Mouse (Mus musculus): ENCODE measurements around the gene Tle6. TPM values are rescaled to one million over a fixed set of nuclear protein-coding genes. Genes with fewer than 3 reads are reported as not detected.
A peak's percentile ranks its signal among the peaks of the same experiment; 100 is the strongest.
"Not testable (repeated sequence)": the region's sequence is repeated elsewhere in the genome, so short reads cannot be mapped to it uniquely, and the experiment has no call there.

Gene Tle6
- polyA plus RNA-seq (2014; fragmentation: Nextera tagmentation; extraction: Ambion mirVana): 30.7 and 35.3 TPM in 2 replicates

DNA sequence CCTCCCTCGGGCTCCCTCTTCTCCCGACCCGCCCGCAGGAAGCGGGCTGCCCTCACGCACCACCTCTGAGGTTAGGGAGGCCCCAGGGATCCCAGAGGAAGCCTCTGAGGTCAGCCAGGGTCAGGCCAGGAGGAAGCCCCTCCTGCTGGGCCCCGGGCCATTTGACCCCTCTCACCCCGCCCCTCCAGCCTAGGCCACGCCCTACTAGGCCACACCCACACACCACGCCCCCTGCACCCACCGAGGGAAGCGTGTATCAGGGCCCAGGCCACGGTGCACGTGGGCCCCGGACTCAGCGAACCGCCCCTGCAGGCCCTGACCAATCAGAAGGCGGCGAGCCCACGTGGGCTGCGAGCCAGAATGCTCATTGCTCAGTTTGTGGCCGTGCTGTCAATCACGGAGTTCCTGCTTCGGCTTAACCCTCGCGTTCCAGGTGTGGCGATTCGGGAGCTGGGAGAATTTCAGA, at the start of gene Tle6:
Gene Tle6 (minus strand): TSS at position 336 of the 466 bp plus-strand sequence.
- H3K27me3 ChIP-seq (ENCODE audit: control insufficient read depth, insufficient read depth, low read length): no peaks in the 10 kb centered on the region
- under 1% methylated on average over 28 of the region's 28 CpGs for WGBS
- no peaks in the 10 kb centered on the region for H3K36me3 ChIP-seq (ENCODE audit: control insufficient read depth, insufficient read depth, low read length)
- ATAC-seq (ENCODE audit: insufficient number of reproducible peaks, insufficient read depth, low FRiP score, low read depth): peak; percentile 87
- H3K27ac ChIP-seq (replicated peaks in 1 of 2; ENCODE audit: control insufficient read depth in 1 of 2, insufficient read depth in 1 of 2, low read depth in 2 of 2, low read length in 2 of 2): peak within 1 kb of the TSS; percentile 67 to 79; a peak in 3 of 4 replicates
- peaks cover 38 to 56% of the 10 kb centered on the region in 2 experiments for H3K4me1 ChIP-seq (ENCODE audit: control insufficient read depth in 2 of 2, insufficient read depth in 2 of 2, low read length in 2 of 2)
- no peaks in the 10 kb centered on the region for H3K9me3 ChIP-seq (ENCODE audit: control insufficient read depth, low read length)
- peak within 1 kb of the TSS; percentile 68 for H3K4me2 ChIP-seq (ENCODE audit: low read length)
- peak within 1 kb of the TSS; percentile 65 for H3K9ac ChIP-seq (ENCODE audit: low read length)
- peak within 1 kb of the TSS; percentile 31 to 41 for H3K4me3 ChIP-seq (ENCODE audit: control insufficient read depth in 1 of 2, insufficient read depth in 1 of 2, low read depth in 1 of 2, low read length in 2 of 2)

DNA sequence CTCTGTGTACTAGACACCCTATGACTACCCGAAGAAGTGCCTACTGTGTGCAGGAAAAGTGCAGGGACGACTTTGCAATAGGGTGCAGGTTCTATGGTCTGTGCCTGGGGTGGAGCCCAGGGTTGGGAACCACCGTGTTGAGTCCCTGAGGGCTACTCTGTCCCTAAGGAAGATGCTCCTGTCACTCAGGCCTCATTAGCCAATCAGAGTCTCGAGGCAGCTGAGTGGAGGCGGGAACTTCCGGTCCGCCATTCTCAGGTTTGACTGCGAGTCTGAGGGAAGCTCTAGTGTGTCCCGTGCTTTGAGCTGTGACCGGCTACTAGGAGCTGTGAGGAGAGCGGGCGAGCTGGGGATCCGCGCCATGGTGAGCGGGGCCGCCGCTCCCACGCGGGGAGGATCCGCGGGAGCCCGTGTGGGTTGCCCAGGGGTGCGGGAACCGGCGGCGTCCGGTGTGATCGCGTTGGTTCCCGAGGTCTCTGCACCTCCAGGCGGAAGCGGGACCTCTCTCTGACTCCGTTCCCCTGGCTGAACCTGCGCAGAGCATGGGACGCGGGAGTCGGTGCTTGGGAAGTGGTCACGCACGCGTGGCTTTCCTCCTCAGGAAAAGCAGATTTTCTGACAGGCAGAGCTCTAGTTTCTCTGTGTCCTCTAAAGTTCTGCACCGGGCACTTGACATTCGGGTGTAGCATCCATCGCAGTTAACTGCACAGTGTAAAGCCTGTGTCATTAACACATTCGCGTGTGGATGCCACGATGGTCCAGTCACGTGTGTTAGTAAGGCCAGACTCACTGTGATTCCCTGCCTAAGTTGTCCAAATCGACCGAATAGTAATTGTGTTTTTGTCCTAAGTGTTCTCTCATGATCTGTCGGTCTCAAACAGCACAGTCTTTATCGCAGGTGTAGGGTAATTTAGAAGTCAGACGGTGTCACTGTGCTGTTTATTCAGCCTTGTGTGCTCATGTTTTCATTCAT, 48.2 kb upstream of the Tle6 start, which contains the start of gene Gm10778:
Gene Gm10778 (plus strand): TSS at position 257 of the 973 bp plus-strand sequence.
- ATAC-seq (ENCODE audit: insufficient number of reproducible peaks, insufficient read depth, low FRiP score, low read depth): peak; percentile 90
- not testable (repeated sequence) for H3K27me3 ChIP-seq (ENCODE audit: control insufficient read depth, insufficient read depth, low read length); H3K4me1 ChIP-seq (ENCODE audit: control insufficient read depth in 2 of 2, insufficient read depth in 2 of 2, low read length in 2 of 2); H3K36me3 ChIP-seq (ENCODE audit: control insufficient read depth, insufficient read depth, low read length); H3K9me3 ChIP-seq (ENCODE audit: control insufficient read depth, low read length)
- Histone ChIP-seq H3K9ac (ENCODE audit: low read length) (peak within 1 kb of the TSS; percentile 73), H3K4me3 (ENCODE audit: control insufficient read depth in 1 of 2, insufficient read depth in 1 of 2, low read depth in 1 of 2, low read length in 2 of 2) (peak within 1 kb of the TSS; percentile 53 to 62), H3K4me2 (ENCODE audit: low read length) (peak within 1 kb of the TSS; percentile 63), H3K27ac (replicated peaks in 1 of 2; ENCODE audit: control insufficient read depth in 1 of 2, insufficient read depth in 1 of 2, low read depth in 2 of 2, low read length in 2 of 2) (peak within 1 kb of the TSS; percentile 75 to 78)
- WGBS: 4% methylated on average over 28 of the region's 52 CpGs

DNA sequence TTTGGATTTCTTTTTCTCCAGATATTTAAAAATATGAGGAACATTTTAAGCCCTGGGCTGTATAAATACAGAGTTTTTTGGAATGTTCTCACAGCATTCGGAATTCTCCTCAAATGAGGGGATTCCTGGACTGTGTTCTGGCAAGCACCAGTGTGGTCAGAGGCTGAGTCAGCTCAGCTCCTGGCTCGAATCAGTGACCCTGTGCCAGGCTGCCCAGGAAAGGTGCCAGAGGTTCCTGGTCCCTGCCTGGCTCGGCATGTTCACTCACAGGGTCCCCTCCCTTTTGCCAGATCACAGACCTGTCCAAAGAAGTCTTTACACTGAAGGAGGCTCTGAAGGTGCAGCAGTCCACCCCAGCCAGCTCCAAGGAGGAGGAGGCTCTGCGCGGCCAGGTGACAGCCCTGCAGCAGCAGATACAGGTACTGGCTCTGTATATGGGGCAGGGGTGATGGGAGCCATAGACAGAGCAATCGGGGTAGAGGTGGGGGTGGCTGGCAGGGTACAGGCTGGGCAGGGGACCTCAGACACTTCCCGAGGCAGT, 45.2 kb upstream of the Tle6 start:
- ATAC-seq (ENCODE audit: insufficient number of reproducible peaks, insufficient read depth, low FRiP score, low read depth): no peak
- Histone ChIP-seq H3K27me3 (ENCODE audit: control insufficient read depth, insufficient read depth, low read length) (no peaks in the 10 kb centered on the region), H3K4me2 (ENCODE audit: low read length) (no peak overlapping the region)

DNA sequence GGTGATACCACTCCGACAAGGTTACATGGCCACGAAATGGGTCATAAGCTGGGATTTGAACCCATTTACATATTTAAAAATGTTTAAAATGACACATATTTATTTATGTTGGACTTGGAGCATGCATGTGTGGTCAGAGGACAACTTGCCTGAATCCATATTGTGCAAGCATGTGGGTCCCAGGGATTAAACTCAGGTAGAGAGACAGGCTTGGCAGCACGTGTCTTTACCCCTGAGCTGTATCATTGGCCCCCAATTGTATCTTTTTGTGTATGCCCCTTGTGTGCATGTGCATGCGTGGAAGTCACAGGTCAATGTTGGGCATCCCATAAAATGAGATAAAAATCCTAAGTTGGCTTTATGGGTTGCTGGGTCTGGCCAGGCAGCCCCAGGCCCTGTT, 44.5 kb upstream of the Tle6 start:
- no peaks in the 10 kb centered on the region for H3K27me3 ChIP-seq (ENCODE audit: control insufficient read depth, insufficient read depth, low read length)
- H3K9me3 ChIP-seq (ENCODE audit: control insufficient read depth, low read length): no peaks in the 10 kb centered on the region
- WGBS: 93% methylated on average over 4 of the region's 4 CpGs
- H3K4me2 ChIP-seq (ENCODE audit: low read length): no peak overlapping the region
- H3K4me1 ChIP-seq (ENCODE audit: control insufficient read depth in 2 of 2, insufficient read depth in 2 of 2, low read length in 2 of 2): peaks cover 8 to 18% of the 10 kb centered on the region in 2 experiments
- no peak overlapping the region for H3K27ac ChIP-seq (replicated peaks in 1 of 2; ENCODE audit: control insufficient read depth in 1 of 2, insufficient read depth in 1 of 2, low read depth in 2 of 2, low read length in 2 of 2)
- H3K4me3 ChIP-seq (ENCODE audit: control insufficient read depth in 1 of 2, insufficient read depth in 1 of 2, low read depth in 1 of 2, low read length in 2 of 2): no peak overlapping the region
- H3K9ac ChIP-seq (ENCODE audit: low read length): no peak overlapping the region
- no peaks in the 10 kb centered on the region; the same call in 1 of the 2 replicates for H3K36me3 ChIP-seq (ENCODE audit: control insufficient read depth, insufficient read depth, low read length)
- ATAC-seq (ENCODE audit: insufficient number of reproducible peaks, insufficient read depth, low FRiP score, low read depth): no peak

More for the DNA sequence above, 45.2 kb upstream of the Tle6 start:
- H3K27ac ChIP-seq (replicated peaks in 1 of 2; ENCODE audit: control insufficient read depth in 1 of 2, insufficient read depth in 1 of 2, low read depth in 2 of 2, low read length in 2 of 2): no peak overlapping the region
- H3K4me1 ChIP-seq (ENCODE audit: control insufficient read depth in 2 of 2, insufficient read depth in 2 of 2, low read length in 2 of 2): peaks cover 8 to 18% of the 10 kb centered on the region in 2 experiments
- no peak overlapping the region for H3K4me3 ChIP-seq (ENCODE audit: control insufficient read depth in 1 of 2, insufficient read depth in 1 of 2, low read depth in 1 of 2, low read length in 2 of 2)
- WGBS: 72% methylated on average over 7 of the region's 7 CpGs
- no peak overlapping the region for H3K9ac ChIP-seq (ENCODE audit: low read length)
- no peaks in the 10 kb centered on the region; the same call in 1 of the 2 replicates for H3K36me3 ChIP-seq (ENCODE audit: control insufficient read depth, insufficient read depth, low read length)
- H3K9me3 ChIP-seq (ENCODE audit: control insufficient read depth, low read length): no peaks in the 10 kb centered on the region

DNA sequence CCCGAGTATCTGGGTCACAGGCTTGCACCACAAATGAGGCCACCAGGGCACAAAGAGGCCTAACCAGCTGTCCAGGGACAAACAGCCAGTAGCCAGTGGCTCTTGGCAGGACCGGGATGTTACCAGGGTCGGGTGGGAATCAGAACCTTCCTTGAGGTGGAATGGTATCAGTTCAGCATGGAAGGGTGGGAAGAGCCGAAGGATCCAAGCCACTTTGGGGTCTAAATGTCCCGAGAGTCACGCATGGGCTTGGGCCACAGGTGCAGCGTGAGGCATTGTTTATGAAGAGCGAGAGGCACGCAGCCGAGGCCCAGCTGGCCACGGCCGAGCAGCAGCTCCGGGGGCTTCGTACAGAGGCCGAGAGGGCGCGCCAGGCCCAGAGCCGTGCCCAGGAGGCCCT, 43.8 kb upstream of the Tle6 start:
- no peaks in the 10 kb centered on the region for H3K36me3 ChIP-seq (ENCODE audit: control insufficient read depth, insufficient read depth, low read length)
- H3K4me3 ChIP-seq (ENCODE audit: control insufficient read depth in 1 of 2, insufficient read depth in 1 of 2, low read depth in 1 of 2, low read length in 2 of 2): no peak overlapping the region
- ATAC-seq (ENCODE audit: insufficient number of reproducible peaks, insufficient read depth, low FRiP score, low read depth): no peak
- no peak overlapping the region for H3K27ac ChIP-seq (replicated peaks in 1 of 2; ENCODE audit: control insufficient read depth in 1 of 2, insufficient read depth in 1 of 2, low read depth in 2 of 2, low read length in 2 of 2)
- H3K9ac ChIP-seq (ENCODE audit: low read length): no peak overlapping the region
- 91% methylated on average over 18 of the region's 18 CpGs for WGBS
- no peaks in the 10 kb centered on the region for H3K9me3 ChIP-seq (ENCODE audit: control insufficient read depth, low read length)
- H3K27me3 ChIP-seq (ENCODE audit: control insufficient read depth, insufficient read depth, low read length): no peaks in the 10 kb centered on the region
- H3K4me2 ChIP-seq (ENCODE audit: low read length): no peak overlapping the region
- H3K4me1 ChIP-seq (ENCODE audit: control insufficient read depth in 2 of 2, insufficient read depth in 2 of 2, low read length in 2 of 2): peaks cover 8 to 18% of the 10 kb centered on the region in 2 experiments

DNA sequence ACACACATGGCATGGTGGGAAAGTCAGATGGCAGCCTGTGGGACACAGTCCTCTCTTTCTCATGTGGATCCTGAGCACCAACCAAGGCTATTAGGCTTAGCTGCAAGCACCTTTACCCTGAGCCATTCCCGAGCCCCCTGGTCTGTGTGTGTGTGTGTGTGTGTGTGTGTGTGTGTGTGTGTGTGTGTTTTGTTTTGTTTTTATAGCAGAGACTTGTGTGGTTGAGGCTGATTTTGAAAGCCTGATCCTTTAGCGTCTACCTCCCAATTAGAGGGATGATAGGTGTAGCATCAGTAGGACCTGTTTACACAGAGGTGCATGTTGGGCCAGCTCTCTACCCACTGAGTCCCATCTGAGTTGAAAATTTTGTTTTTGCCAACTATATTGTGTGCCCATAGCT, 43.3 kb upstream of the Tle6 start:
- H3K9me3 ChIP-seq (ENCODE audit: control insufficient read depth, low read length): no peaks in the 10 kb centered on the region
- peak overlapping the region; percentile 91 to 98; a peak in 3 of 4 replicates for H3K27ac ChIP-seq (replicated peaks in 1 of 2; ENCODE audit: control insufficient read depth in 1 of 2, insufficient read depth in 1 of 2, low read depth in 2 of 2, low read length in 2 of 2)
- peak overlapping the region; percentile 87 for H3K4me2 ChIP-seq (ENCODE audit: low read length)
- 68% methylated on average over 2 of the region's 2 CpGs for WGBS
- no peak for ATAC-seq (ENCODE audit: insufficient number of reproducible peaks, insufficient read depth, low FRiP score, low read depth)
- H3K9ac ChIP-seq (ENCODE audit: low read length): peak overlapping the region; percentile 98
- H3K36me3 ChIP-seq (ENCODE audit: control insufficient read depth, insufficient read depth, low read length): no peaks in the 10 kb centered on the region
- peaks cover 8 to 18% of the 10 kb centered on the region in 2 experiments for H3K4me1 ChIP-seq (ENCODE audit: control insufficient read depth in 2 of 2, insufficient read depth in 2 of 2, low read length in 2 of 2)
- peak overlapping the region; percentile 73 to 81 for H3K4me3 ChIP-seq (ENCODE audit: control insufficient read depth in 1 of 2, insufficient read depth in 1 of 2, low read depth in 1 of 2, low read length in 2 of 2)
- H3K27me3 ChIP-seq (ENCODE audit: control insufficient read depth, insufficient read depth, low read length): no peaks in the 10 kb centered on the region

DNA sequence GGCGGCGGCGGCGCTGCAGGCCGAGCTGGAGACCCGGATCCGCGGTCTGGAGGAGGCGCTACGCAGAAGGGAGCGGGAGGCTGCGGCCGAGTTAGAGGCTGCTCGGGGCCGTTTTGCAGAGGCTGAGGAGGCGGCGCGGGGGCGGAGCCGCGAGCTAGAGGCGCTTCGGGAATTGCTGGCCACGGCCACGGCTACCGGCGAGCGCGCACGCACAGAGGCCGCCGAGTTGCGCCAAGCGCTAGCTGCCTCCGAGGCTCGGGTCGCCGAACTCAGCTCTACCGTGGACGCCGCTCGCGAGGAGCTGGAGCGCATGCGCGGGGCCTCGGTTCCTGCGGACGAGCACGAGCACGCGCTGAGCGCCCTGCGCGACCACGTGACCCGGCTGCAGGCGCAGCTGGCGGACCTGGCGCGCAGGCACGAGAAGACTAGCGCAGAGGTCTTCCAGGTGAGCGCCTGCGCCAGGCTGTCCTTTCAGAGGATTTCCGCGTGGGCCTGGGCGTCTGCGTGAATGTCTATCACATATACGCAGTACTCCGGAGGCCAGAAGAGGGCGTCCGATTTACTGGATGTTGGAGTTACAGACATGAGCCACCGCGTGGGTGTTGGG, 42.7 kb upstream of the Tle6 start:
- WGBS: under 1% methylated on average over 67 of the region's 75 CpGs
- H3K9ac ChIP-seq (ENCODE audit: low read length): peak overlapping the region; percentile 98
- no peaks in the 10 kb centered on the region for H3K27me3 ChIP-seq (ENCODE audit: control insufficient read depth, insufficient read depth, low read length)
- peak overlapping the region; percentile 87 for H3K4me2 ChIP-seq (ENCODE audit: low read length)
- no peaks in the 10 kb centered on the region for H3K9me3 ChIP-seq (ENCODE audit: control insufficient read depth, low read length)
- peak; percentile 85 for ATAC-seq (ENCODE audit: insufficient number of reproducible peaks, insufficient read depth, low FRiP score, low read depth)
- peaks cover 8 to 18% of the 10 kb centered on the region in 2 experiments for H3K4me1 ChIP-seq (ENCODE audit: control insufficient read depth in 2 of 2, insufficient read depth in 2 of 2, low read length in 2 of 2)
- H3K4me3 ChIP-seq (ENCODE audit: control insufficient read depth in 1 of 2, insufficient read depth in 1 of 2, low read depth in 1 of 2, low read length in 2 of 2): peak overlapping the region; percentile 73 to 81
- H3K27ac ChIP-seq (replicated peaks in 1 of 2; ENCODE audit: control insufficient read depth in 1 of 2, insufficient read depth in 1 of 2, low read depth in 2 of 2, low read length in 2 of 2): peak overlapping the region; percentile 91 to 98
- no peaks in the 10 kb centered on the region for H3K36me3 ChIP-seq (ENCODE audit: control insufficient read depth, insufficient read depth, low read length)

Measured in heart, embryonic 14.5 days (tissue).